Mouse (Mus musculus) limb, embryonic 13.5 days (tissue): ENCODE data around the gene Aire. TPM values are rescaled to one million over a fixed set of nuclear protein-coding genes. Genes with fewer than 3 reads are reported as not detected.
"Not testable (repeated sequence)": the region's sequence is repeated elsewhere in the genome, so short reads cannot be mapped to it uniquely, and the experiment has no call there.

Experiments
- ATAC-seq: fragments of 200-750 bp; cut with Nextera tagmentation; 2 replicates; pipeline ENCODE4 v1.8.0; 2017; ENCODE audit warnings: low read depth, moderate number of reproducible peaks, moderate TSS enrichment; ENCODE audit not compliant: low FRiP score
- H3K27ac ChIP-seq: fragments of 300-500 bp; sonication (generic); 2 replicates; pipeline ENCODE4 v1.5.1; 2015; ENCODE audit warnings: inconsistent platforms, mild to moderate bottlenecking, moderate library complexity
- H3K27me3 ChIP-seq: fragments of 300-500 bp; sonication (generic); 2 replicates; pipeline ENCODE4 v1.6.1; 2015; ENCODE audit warnings: mild to moderate bottlenecking, inconsistent platforms
- H3K36me3 ChIP-seq: fragments of 300-500 bp; sonication (generic); 2 replicates; pipeline ENCODE4 v1.6.1; 2015; ENCODE audit warnings: inconsistent platforms, mild to moderate bottlenecking, moderate library complexity
- H3K4me1 ChIP-seq: fragments of 300-500 bp; sonication (generic); 2 replicates; pipeline ENCODE4 v1.6.1; 2015; ENCODE audit warnings: inconsistent platforms
- H3K4me2 ChIP-seq: fragments of 300-500 bp; sonication (generic); replicated peaks from 2 replicates; pipeline ENCODE4 v1.6.1; 2015; ENCODE audit warnings: inconsistent platforms, mild to moderate bottlenecking, moderate library complexity
- H3K4me3 ChIP-seq: fragments of 300-500 bp; sonication (generic); 2 replicates; pipeline ENCODE4 v1.5.1; 2015; ENCODE audit warnings: moderate library complexity, mild to moderate bottlenecking, inconsistent platforms
- H3K9ac ChIP-seq: fragments of 300-500 bp; sonication (generic); 2 replicates; pipeline ENCODE4 v1.6.1; 2015; ENCODE audit warnings: mild to moderate bottlenecking, inconsistent platforms
- H3K9me3 ChIP-seq: fragments of 300-500 bp; sonication (generic); 2 replicates; pipeline ENCODE4 v1.6.1; 2016; ENCODE audit warnings: inconsistent platforms
- WGBS: fragments of 180-500 bp; shearing (Covaris S2); methylation state at CpG from one replicate; pipeline ENCODE4 v1.1.7; 2015; 5-methylcytosine and 5-hydroxymethylcytosine counted together
- polyA plus RNA-seq: library from polyadenylated mRNA; unstranded; fragments of >200 nt; fragmentation: Nextera tagmentation; extraction: Ambion mirVana; gene quantifications from 2 replicates; pipeline ENCODE4 v1.2.1, GENCODE M21; 2015

Gene Aire
- polyA plus RNA-seq, 1 experiment from 2014 or later, result 0.99 TPM

DNA sequence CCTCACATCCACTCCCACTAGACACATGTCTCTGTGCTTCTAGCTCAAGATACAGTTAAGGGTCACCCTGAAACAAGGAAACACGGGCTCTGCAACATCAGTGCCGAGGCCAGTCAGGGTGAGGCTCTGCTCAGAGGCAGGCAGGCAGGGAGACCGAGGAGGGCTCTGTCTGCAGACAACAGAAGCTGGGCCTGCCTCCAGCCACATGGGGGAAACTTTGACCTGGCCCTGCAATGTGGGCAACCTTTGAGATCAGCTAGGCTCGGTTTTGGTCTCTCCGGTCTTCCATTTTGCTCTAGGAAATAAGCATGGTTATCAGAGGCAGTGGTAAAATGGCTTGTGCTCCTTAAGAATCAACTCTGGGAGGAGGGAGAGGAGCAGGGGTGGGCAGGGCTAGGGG lies 27.0 kb downstream of the Aire start:
- no peak overlapping the region for H3K4me3 ChIP-seq
- H3K9me3 ChIP-seq, result peaks cover 6% of the 10 kb centered on the region; the same call in 1 of the 2 replicates
- WGBS, result 54% methylated on average over 5 of the region's 5 CpGs
- no peak for ATAC-seq
- H3K9ac ChIP-seq, result no peak overlapping the region
- H3K36me3 ChIP-seq, result no peaks in the 10 kb centered on the region
- no peak overlapping the region for H3K27ac ChIP-seq
- no peak overlapping the region for H3K4me2 ChIP-seq
- no peaks in the 10 kb centered on the region for H3K4me1 ChIP-seq
- no peaks in the 10 kb centered on the region for H3K27me3 ChIP-seq

DNA sequence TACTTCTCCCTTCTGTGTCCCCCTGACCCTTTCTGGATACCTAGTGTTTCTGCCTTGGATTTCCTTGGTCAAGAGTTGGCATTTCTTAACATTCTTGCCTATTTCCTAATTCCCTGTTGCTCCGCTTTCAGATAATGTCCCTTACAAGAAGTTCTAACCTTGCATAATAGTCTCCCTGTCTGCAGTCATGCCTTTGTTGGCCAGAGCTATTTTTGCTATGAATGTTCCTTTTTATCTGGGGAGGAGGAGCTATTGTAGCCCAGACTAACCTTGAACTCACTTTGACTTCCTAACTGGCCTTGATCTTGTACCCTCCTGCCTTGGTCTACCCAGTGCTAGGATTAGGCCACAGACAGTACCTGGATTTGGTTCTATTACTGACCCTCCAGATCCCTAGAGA lies 27.9 kb downstream of the Aire start:
- H3K4me3 ChIP-seq, result no peak overlapping the region
- H3K9ac ChIP-seq, result no peak overlapping the region
- H3K4me2 ChIP-seq, result no peak overlapping the region
- no peaks in the 10 kb centered on the region for H3K27me3 ChIP-seq
- WGBS, result 83% methylated on average over 1 of the region's 1 CpGs
- peaks cover 6% of the 10 kb centered on the region; the same call in 1 of the 2 replicates for H3K9me3 ChIP-seq
- ATAC-seq, result no peak
- H3K27ac ChIP-seq, result no peak overlapping the region
- H3K4me1 ChIP-seq, result peaks cover 3% of the 10 kb centered on the region
- no peaks in the 10 kb centered on the region for H3K36me3 ChIP-seq

DNA sequence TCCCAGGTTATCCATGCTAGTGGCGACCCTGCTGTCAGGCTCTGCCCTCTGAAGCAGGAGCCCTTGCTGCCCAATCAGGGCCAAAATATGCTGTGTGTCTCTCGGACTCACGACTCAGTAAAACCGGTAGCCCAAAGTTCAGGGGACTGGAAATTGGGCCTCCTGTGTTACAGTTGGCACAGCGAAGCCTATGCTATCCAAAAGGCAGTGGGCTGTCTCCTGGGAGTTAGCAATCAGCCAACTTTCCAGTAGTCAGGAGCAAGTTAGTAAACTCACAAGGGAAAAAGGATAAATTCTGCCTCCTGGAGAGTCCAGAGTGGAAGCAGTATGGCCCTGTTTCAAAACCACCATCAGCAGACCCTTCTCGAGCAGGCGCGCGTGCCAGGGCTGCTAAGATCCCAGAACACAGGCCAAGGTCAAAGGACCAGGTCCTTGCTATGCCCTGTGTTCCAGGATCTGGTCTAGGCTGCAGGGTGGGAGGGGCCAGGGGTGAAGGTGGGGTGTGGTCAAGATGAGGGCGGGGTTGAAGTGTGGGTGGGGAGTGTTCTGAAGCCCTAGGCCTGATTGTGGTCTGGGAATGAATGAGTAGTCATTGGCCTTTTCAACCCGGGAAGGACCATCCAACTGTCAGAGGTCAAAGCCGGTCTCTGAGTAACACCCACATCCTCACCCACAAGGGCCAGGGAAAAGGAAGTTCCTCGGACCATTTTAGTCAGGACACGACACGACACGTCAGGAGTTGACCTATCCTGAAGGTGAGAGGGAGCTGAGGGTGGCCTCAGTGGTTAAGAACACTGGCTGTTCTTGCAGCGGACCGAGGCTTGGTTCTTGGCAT lies 30.5 kb downstream of the Aire start:
- H3K4me2 ChIP-seq, result no peak overlapping the region
- 93% methylated on average over 18 of the region's 18 CpGs for WGBS
- H3K4me1 ChIP-seq, result peaks cover 17% of the 10 kb centered on the region
- H3K9me3 ChIP-seq, result peaks cover 6% of the 10 kb centered on the region; the same call in 1 of the 2 replicates
- H3K27ac ChIP-seq, result no peak overlapping the region
- no peaks in the 10 kb centered on the region for H3K36me3 ChIP-seq
- H3K9ac ChIP-seq, result no peak overlapping the region
- ATAC-seq, result no peak
- no peak overlapping the region for H3K4me3 ChIP-seq
- H3K27me3 ChIP-seq, result no peaks in the 10 kb centered on the region

DNA sequence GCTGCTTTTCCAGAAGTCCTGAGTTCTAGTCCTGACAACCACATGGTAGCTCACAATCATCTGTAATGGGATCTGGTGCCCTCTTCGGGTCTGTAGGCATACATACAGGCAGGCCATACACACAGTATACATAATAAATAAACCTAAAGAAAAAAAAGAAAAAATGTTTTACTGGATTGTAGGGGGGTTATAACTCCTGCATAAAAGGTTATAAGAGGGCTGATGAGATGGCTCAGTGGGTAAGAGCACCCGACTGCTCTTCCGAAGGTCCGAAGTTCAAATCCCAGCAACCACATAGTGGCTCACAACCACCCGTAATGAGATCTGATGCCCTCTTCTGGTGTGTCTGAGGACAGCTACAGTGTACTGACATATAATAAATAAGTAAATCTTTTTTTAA lies 32.3 kb downstream of the Aire start:
- H3K9ac ChIP-seq, H3K4me3 ChIP-seq, H3K27ac ChIP-seq, H3K4me2 ChIP-seq, H3K9me3 ChIP-seq, H3K36me3 ChIP-seq, ATAC-seq, H3K27me3 ChIP-seq: not testable (repeated sequence)
- peaks cover 35% of the 10 kb centered on the region for H3K4me1 ChIP-seq
- WGBS, result 93% methylated on average over 5 of the region's 5 CpGs

DNA sequence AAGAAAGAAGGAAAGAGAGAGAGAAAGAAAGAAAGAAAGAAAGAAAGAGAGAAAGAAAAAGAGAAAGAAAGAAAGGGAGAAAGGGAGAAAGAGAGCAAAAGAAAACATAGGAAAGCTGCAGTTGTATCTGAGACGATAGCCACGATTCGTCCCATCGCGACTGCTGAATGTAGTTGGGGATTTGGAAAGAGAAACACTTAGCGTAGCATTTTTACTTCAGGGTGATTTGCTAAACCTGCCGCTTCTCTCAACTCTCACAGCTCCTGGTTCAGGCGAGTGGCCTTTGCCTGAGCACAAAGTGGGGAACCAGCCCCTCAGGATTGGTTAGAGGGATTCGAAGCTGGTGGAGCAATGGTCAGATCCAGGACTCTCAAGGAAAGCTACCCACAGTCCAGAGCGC lies 33.1 kb downstream of the Aire start:
- Histone ChIP-seq H3K4me3 (peak overlapping the region; percentile 65), H3K9me3 (peaks cover 6% of the 10 kb centered on the region; the same call in 1 of the 2 replicates), H3K9ac (peak overlapping the region; percentile 51), H3K4me1 (peaks cover 39% of the 10 kb centered on the region), H3K27me3 (no peaks in the 10 kb centered on the region), H3K27ac (peak overlapping the region; percentile 63; the same call in 1 of the 2 replicates), H3K4me2 (peak overlapping the region; percentile 93), H3K36me3 (peaks cover 7% of the 10 kb centered on the region; the same call in 1 of the 2 replicates)
- WGBS, result 14% methylated on average over 10 of the region's 10 CpGs
- no peak for ATAC-seq

DNA sequence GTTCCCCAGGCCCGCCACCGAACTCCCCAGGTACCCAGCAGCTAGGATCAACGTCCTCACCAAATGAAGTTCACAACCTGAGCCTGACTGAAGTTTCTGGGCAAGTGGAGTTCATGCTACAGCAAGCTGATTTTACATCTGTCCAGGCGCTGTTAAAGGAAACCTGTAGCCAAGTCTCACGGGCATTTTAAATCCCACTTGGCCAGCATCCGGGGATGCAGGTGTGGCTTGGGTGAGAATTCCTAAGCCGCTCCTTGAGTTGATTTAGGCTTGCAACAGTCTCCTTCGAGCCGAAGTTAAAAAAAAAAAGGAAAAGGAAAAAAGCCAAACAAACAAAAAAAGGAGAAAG lies 33.5 kb downstream of the Aire start, which contains the start of gene Pfkl:
Gene Pfkl (minus strand): TSS at position 139 of the 349 bp plus-strand sequence.
- H3K4me3 ChIP-seq, result peak within 1 kb of the TSS; percentile 65
- peak; percentile 17; the same call in 1 of the 2 replicates for ATAC-seq
- H3K9me3 ChIP-seq, result peaks cover 6% of the 10 kb centered on the region; the same call in 1 of the 2 replicates
- peak within 1 kb of the TSS; percentile 82 for H3K9ac ChIP-seq
- no peaks in the 10 kb centered on the region for H3K27me3 ChIP-seq
- H3K36me3 ChIP-seq, result peaks cover 11% of the 10 kb centered on the region; the same call in 1 of the 2 replicates
- H3K4me2 ChIP-seq, result peak within 1 kb of the TSS; percentile 93
- H3K4me1 ChIP-seq, result peaks cover 39% of the 10 kb centered on the region
- under 1% methylated on average over 9 of the region's 9 CpGs for WGBS
- peak within 1 kb of the TSS; percentile 96 for H3K27ac ChIP-seq

DNA sequence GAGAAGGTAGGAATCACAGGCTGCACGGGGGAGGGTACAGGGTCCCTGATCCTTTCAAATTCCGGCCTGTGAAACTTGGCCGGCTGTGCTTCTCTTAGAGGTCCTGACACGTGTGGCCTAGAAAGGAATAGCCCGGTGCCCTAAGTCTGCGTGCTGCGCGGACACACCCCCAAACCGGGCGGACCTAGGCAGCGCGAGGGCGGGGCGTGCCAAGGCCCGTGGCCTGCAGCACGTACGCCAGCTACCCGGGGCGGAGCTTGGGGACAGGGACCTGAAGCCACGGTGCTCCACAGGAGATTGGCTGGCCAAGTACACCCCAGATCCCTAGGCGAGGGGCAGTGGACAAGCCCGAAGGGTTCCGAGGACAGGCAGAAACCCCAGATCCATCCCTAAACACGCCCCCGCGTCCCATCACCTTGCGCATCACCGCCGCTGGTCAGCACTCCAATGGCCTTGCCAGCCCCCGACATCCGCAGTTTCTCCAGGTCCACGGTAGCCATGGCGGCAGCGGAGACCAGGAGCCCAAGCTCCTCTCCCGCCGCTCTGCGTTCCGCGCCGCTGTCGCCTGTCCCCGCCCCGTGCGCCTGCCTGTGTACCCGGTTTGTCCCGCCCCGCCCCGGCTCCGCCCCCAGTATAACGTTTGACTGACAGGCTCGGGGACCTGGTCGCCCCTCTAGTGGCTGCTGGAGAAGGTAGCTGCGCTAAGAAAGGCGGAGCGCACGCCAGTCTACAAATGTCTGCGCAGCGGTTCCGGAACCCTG lies 34.0 kb downstream of the Aire start:
- peaks cover 39% of the 10 kb centered on the region for H3K4me1 ChIP-seq
- peak overlapping the region; percentile 65 for H3K4me3 ChIP-seq
- H3K27me3 ChIP-seq, result no peaks in the 10 kb centered on the region
- H3K27ac ChIP-seq, result peak overlapping the region; percentile 96
- H3K9ac ChIP-seq, result peak overlapping the region; percentile 82
- peaks cover 17% of the 10 kb centered on the region for H3K36me3 ChIP-seq
- peak overlapping the region; percentile 93 for H3K4me2 ChIP-seq
- H3K9me3 ChIP-seq, result 0 out of 2 replicates have a peak, but pooled peaks cover 1% of the 10 kb centered on the region
- WGBS, result under 1% methylated on average over 59 of the region's 59 CpGs
- ATAC-seq, result peak; percentile 95

DNA sequence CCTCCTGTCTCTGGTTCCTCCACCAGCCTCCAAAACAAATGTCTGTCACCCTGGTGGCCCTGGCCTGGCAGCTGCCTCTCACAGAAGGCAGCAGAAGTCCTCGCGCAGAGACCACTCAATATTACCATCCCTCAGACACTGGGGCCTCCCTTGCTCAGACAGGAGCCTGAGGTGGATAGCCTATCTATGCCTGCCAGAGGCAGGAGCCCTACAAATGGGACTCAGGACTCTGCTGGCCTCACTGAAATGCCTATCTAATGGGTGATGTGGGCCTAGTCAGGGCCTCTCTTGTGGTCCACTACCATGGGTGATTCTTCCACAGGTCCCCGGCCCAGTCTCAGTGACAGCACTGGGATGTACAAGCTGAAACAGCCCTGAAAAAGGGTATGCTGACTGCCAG lies 35.2 kb downstream of the Aire start:
- 76% methylated on average over 3 of the region's 3 CpGs for WGBS
- H3K9me3 ChIP-seq, result no peaks in the 10 kb centered on the region
- peaks cover 17% of the 10 kb centered on the region for H3K36me3 ChIP-seq
- H3K9ac ChIP-seq, result peak overlapping the region; percentile 82
- no peaks in the 10 kb centered on the region for H3K27me3 ChIP-seq
- peaks cover 39% of the 10 kb centered on the region for H3K4me1 ChIP-seq
- peak overlapping the region; percentile 93 for H3K4me2 ChIP-seq
- H3K4me3 ChIP-seq, result peak overlapping the region; percentile 65
- H3K27ac ChIP-seq, result 0 out of 2 replicates have a peak overlapping the region, but pooled peaks have one; percentile 96
- no peak for ATAC-seq

DNA sequence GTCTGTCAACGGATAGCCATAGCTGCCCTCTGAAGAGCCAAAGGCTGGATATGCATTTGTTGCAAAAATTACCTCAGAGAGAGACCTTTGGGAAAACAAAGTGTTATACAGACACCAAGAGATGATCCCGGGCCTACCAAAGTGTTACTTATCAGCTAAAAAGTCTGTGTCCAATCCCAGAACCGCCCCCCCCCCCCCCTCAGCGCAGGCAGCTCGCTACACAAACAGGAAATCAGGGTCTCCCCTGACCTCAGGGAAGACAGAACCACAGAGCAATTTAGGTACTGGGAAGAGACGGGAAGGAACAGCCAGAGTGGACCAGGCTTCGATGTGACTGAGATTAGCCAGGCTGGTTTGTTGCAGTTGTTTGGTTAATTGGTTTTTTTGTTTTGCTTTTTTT lies 36.2 kb downstream of the Aire start:
- H3K9ac ChIP-seq, result peak overlapping the region; percentile 82
- 34% methylated on average over 7 of the region's 7 CpGs for WGBS

DNA sequence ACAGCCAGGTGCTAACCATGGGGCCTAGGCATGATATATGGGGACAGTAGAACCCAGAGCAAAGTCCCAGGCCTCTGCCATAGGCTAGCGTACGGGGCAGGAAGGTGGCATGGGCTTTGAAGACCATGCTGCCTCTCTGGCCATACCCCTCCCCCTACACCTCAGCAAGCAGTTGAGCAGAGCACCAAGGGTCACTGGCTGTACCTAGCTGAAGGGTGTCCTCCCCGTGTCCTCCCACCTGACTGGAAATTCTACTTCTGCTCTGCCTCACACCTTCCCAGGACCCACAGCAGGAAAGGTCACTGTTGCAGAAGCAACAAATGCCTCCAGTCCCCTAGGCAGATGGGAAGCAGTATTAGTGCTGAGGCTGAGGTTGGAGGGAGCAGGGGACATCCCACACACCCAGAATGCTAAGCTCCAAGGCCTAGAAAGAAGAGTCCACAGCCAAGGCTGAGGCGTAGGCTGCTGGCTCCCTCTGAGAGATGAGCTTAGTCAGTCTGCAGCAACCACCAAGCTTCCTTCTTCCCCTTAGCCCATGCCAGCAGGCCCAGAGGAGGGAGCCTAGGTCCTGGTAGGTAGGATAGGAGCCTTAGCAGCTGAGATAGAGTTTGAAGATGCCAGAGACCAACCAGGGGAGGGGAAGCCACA lies 37.5 kb downstream of the Aire start:
- Histone ChIP-seq H3K9me3 (no peaks in the 10 kb centered on the region), H3K4me2 (no peak overlapping the region; the same call in 1 of the 2 replicates), H3K4me1 (peaks cover 39% of the 10 kb centered on the region), H3K9ac (peak overlapping the region; percentile 35; the same call in 1 of the 2 replicates), H3K27ac (no peak overlapping the region), H3K36me3 (peaks cover 39% of the 10 kb centered on the region), H3K27me3 (no peaks in the 10 kb centered on the region), H3K4me3 (no peak overlapping the region)
- 80% methylated on average over 4 of the region's 4 CpGs for WGBS
- no peak for ATAC-seq

More for the DNA sequence above, 36.2 kb downstream of the Aire start:
- ATAC-seq, result no peak
- Histone ChIP-seq H3K36me3 (peaks cover 26% of the 10 kb centered on the region), H3K4me3 (peak overlapping the region; percentile 65; the same call in 1 of the 2 replicates), H3K4me1 (peaks cover 39% of the 10 kb centered on the region), H3K9me3 (no peaks in the 10 kb centered on the region), H3K27me3 (no peaks in the 10 kb centered on the region), H3K27ac (no peak overlapping the region; the same call in 1 of the 2 replicates), H3K4me2 (peak overlapping the region; percentile 93)

DNA sequence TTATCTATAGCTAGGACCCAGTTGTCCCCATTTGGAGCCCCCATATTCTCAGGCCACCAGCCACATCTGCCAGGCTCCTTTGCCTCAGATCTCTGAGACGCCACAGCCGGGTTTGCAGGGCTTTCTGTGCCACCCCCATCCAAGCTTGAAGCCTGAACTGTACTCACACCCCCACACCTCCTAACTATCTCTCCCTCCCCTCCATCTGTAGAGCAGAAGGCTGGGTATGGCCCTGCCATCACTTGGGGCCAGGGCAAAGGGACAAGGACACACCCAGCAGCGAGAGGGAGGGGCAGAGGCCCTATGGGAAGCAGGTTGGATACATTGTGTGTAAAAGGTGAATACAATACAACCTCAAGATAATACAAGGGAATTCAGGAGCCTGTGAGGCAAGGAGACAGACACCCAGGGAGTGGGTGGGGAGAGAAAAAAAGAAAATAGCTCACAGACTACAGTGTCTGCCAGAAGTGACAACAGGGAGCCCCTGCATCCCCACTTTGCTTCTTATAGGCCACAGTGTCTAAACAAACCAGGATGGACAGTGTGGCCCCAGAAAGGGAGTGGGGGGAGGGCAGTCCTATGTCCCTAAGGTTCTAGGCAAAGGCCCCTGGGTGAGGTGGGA lies 38.8 kb downstream of the Aire start:
- H3K27ac ChIP-seq, result no peak overlapping the region
- H3K36me3 ChIP-seq, result peaks cover 52% of the 10 kb centered on the region
- H3K27me3 ChIP-seq, result no peaks in the 10 kb centered on the region
- no peaks in the 10 kb centered on the region for H3K9me3 ChIP-seq
- peaks cover 33% of the 10 kb centered on the region for H3K4me1 ChIP-seq
- ATAC-seq, result no peak
- H3K4me2 ChIP-seq, result no peak overlapping the region
- no peak overlapping the region for H3K4me3 ChIP-seq
- 81% methylated on average over 3 of the region's 3 CpGs for WGBS
- H3K9ac ChIP-seq, result no peak overlapping the region
